Mouse (Mus musculus): ENCODE data around the gene Zfp184.

DNA sequence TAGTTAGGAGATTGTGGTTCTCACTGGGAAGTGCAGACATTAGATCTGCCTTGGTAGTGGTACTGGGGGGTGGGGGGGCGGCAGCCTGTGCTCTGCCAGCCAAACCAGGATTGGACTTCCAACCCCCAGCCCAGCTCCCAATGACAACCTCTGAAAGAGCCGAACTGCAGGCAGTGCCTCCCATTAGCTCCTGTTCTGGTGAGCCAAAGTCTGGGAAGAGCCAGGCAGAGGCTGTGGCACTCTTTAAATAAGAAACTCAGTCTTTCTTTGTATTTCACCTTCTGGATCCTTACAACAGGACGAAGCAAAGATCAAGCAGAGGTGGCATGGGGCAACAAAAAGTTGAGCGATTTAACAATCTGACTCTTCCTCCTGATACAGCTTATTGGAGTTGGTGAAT is 54.3 kb downstream of the Zfp184 start:
- no peak for TF ChIP-seq CTCF (IDR thresholded peaks at IDR 0.05; ENCODE audit: low read depth, low read length)
- TF ChIP-seq POLR2A (IDR thresholded peaks at IDR 0.05; ENCODE audit: borderline replicate concordance, low read depth, low read length) = no peak

Measured in bone marrow macrophage, adult 2 months (primary cell).